Mouse (Mus musculus) megakaryocyte, embryonic 14.5 days (primary cell): Measurements from ENCODE around the gene Cog5. TPM values are rescaled to one million over a fixed set of nuclear protein-coding genes. Genes with fewer than 3 reads are reported as not detected.

Experiments
- H3K27me3 ChIP-seq: replicated peaks from 2 replicates; pipeline ENCODE3; 2012; ENCODE audit warnings: inconsistent platforms
- H3K36me3 ChIP-seq: replicated peaks from 2 replicates; pipeline ENCODE3; 2012; ENCODE audit warnings: low read length, inconsistent platforms, mixed read lengths
- H3K4me1 ChIP-seq: 2 replicates; pipeline ENCODE4 v1.6.1; 2012; ENCODE audit warnings: inconsistent platforms
- H3K4me3 ChIP-seq: replicated peaks from 2 replicates; pipeline ENCODE3; 2012; ENCODE audit warnings: moderate library complexity, mild to moderate bottlenecking, inconsistent platforms
- H3K9me3 ChIP-seq: 2 replicates; pipeline ENCODE4 v1.6.1; 2012; ENCODE audit warnings: inconsistent platforms
- FLI1 ChIP-seq: IDR thresholded peaks from 2 replicates; pipeline ENCODE4 v1.6.1; 2012; ENCODE audit warnings: low read length, inconsistent platforms, mixed read lengths
- GATA1 ChIP-seq: IDR thresholded peaks from 3 replicates; pipeline ENCODE4 v1.6.1; 2012; ENCODE audit warnings: mixed read lengths, low read length, inconsistent platforms, borderline replicate concordance
- polyA plus RNA-seq: library from polyadenylated mRNA; stranded (reverse); fragments of >175 nt; gene quantifications from 2 replicates; pipeline ENCODE4 v1.2.3, GENCODE M21; 2012; ENCODE audit warnings: low replicate concordance; ENCODE audit not compliant: insufficient read depth

Cog5 gene
- polyA plus RNA-seq, 1 experiment = 0.56 TPM

DNA sequence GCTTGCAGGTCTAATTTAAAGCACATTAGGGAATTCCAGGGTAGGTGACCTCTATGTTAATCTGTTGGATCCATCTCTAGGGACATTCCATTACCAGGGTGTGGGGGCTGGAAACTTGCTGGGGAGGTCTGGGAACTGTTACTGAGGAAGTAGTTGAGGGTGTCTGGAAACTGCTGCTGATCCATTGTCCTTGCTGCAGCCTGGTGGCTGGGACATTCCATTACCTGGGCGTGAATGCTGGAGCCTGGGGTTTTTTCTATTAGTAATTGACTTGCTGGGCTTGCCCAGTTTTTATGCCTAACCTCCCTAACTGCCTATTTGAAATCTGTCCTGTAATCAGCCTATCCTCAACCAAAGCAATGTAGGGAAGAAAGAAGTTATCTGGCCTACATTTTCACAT lies 72.0 kb downstream of the Cog5 start:
- TF ChIP-seq FLI1 = no peak
- TF ChIP-seq GATA1 = no peak
- H3K27me3 ChIP-seq = no peaks in the 10 kb centered on the region
- H3K4me3 ChIP-seq = no peak overlapping the region

DNA sequence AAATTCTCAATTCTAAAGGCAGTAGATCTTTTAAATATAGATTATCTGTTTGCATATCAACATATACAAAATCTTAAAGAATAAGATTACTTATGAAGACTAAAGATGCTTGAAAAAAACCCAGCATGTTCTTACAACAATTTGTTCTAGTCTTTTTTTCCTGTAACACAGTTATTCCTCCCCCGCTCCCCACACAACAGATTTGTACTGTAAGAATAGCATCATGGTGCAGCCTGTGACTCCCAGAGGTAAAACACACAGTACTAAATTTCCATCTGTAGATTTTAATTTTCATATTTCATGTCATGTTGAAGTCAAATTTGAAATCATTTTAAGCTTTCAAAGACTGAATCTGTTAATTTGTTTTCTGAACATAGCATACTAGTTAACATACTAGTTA lies 75.5 kb downstream of the Cog5 start:
- no peak for TF ChIP-seq FLI1
- TF ChIP-seq GATA1 = no peak
- Histone ChIP-seq H3K4me1 (peaks cover 30% of the 10 kb centered on the region), H3K4me3 (no peak overlapping the region), H3K36me3 (no peaks in the 10 kb centered on the region), H3K27me3 (no peaks in the 10 kb centered on the region), H3K9me3 (no peaks in the 10 kb centered on the region)

More for the DNA sequence above, 72.0 kb downstream of the Cog5 start:
- Histone ChIP-seq H3K4me1 (peaks cover 30% of the 10 kb centered on the region), H3K36me3 (peaks cover 4% of the 10 kb centered on the region), H3K9me3 (no peaks in the 10 kb centered on the region)

DNA sequence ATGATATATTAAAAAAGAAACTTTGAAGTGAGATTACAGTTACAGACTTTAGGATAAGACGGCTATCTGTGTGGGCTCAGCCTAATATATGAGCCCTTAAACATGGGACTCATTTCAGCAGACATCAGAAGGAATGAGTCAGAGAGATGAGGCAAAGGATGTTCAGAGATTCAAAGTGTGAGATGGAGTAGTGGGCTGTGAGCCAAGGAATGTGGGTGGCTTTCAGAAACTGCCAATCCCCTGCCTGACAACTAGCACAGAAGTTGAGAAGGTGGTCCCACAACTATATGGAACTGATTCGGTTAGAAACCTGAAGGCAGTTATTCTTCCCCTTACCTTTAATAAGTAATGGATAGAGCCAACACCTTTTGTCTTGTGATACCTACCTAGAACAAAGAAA lies 79.9 kb downstream of the Cog5 start:
- Histone ChIP-seq H3K4me3 (no peak overlapping the region), H3K27me3 (no peaks in the 10 kb centered on the region), H3K36me3 (no peaks in the 10 kb centered on the region), H3K9me3 (no peaks in the 10 kb centered on the region), H3K4me1 (peaks cover 11% of the 10 kb centered on the region)
- no peak for TF ChIP-seq FLI1
- no peak for TF ChIP-seq GATA1

DNA sequence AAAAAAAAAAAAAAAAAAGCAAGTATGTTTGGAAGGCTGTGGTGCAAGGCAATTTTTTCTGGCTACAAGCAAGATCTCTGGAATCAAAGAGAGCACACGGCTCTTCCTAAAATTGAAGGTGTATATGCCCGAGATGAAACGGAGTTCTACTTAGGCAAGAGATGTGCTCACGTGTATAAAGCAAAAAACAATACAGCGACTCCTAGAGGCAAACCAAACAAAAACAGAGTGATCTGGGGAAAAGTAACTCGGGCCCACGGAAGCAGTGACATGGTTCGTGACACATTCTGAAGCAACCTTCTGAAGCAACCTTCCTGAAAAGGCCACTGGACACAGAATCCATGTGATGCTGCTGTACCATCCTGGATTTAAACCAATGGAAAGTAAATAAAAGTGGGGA lies 92.6 kb downstream of the Cog5 start:
- Histone ChIP-seq H3K4me3 (no peak overlapping the region), H3K36me3 (peaks cover 24% of the 10 kb centered on the region), H3K27me3 (no peaks in the 10 kb centered on the region), H3K9me3 (peaks cover 11% of the 10 kb centered on the region), H3K4me1 (no peaks in the 10 kb centered on the region)
- TF ChIP-seq FLI1 (no peak), GATA1 (no peak)

DNA sequence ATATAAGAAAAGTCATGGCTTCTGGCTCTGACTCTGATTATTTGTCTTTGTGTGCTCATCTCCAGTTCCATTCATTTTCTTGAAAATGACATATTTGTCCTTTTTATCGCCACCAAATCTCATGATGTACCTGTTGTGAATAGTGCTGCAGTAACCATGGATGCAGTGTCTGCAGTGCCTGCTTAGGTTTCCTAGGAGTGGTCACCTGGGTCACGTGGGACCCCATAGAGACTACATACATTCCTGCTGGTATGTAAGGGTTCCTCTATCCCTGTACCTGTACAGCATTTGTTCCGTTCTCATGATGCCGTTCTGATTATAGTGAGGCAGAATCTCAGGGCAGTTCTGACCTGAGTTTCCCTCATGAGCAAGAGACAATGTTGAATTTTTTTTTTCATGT lies 95.2 kb downstream of the Cog5 start:
- Histone ChIP-seq H3K9me3 (no peaks in the 10 kb centered on the region), H3K4me1 (no peaks in the 10 kb centered on the region; the same call in 1 of the 2 replicates), H3K27me3 (no peaks in the 10 kb centered on the region), H3K4me3 (no peak overlapping the region), H3K36me3 (peaks cover 12% of the 10 kb centered on the region)
- TF ChIP-seq GATA1 (no peak), FLI1 (no peak)

- no peak for TF ChIP-seq GATA1
- TF ChIP-seq FLI1 = no peak
- Histone ChIP-seq H3K36me3 (no peaks in the 10 kb centered on the region), H3K4me3 (no peak overlapping the region), H3K27me3 (no peaks in the 10 kb centered on the region), H3K9me3 (no peaks in the 10 kb centered on the region), H3K4me1 (peaks cover 15% of the 10 kb centered on the region)
Measured at GRCm38 (mm10) chr12:31754465-31754864, 99.8 kb downstream of the Cog5 start.

GRCm38 (mm10) chr12:31755885-31756755 lies 101.5 kb downstream of the Cog5 start:
- TF ChIP-seq FLI1 = no peak
- no peak for TF ChIP-seq GATA1
- Histone ChIP-seq H3K36me3 (peaks cover 3% of the 10 kb centered on the region), H3K4me1 (peaks cover 19% of the 10 kb centered on the region), H3K27me3 (no peaks in the 10 kb centered on the region), H3K4me3 (no peak overlapping the region), H3K9me3 (no peaks in the 10 kb centered on the region)

GRCm38 (mm10) chr12:31773612-31774011 lies 118.9 kb downstream of the Cog5 start:
- H3K4me1 ChIP-seq = no peaks in the 10 kb centered on the region
- H3K36me3 ChIP-seq = peaks cover 11% of the 10 kb centered on the region
- no peak for TF ChIP-seq FLI1
- no peak for TF ChIP-seq GATA1
- no peak overlapping the region for H3K4me3 ChIP-seq
- no peaks in the 10 kb centered on the region for H3K9me3 ChIP-seq
- H3K27me3 ChIP-seq = no peaks in the 10 kb centered on the region

- Histone ChIP-seq H3K27me3 (no peaks in the 10 kb centered on the region), H3K4me1 (no peaks in the 10 kb centered on the region), H3K9me3 (no peaks in the 10 kb centered on the region), H3K4me3 (no peak overlapping the region), H3K36me3 (peaks cover 3% of the 10 kb centered on the region)
- TF ChIP-seq GATA1 = no peak
- no peak for TF ChIP-seq FLI1
Measured at GRCm38 (mm10) chr12:31784291-31784690, 129.6 kb downstream of the Cog5 start.

DNA sequence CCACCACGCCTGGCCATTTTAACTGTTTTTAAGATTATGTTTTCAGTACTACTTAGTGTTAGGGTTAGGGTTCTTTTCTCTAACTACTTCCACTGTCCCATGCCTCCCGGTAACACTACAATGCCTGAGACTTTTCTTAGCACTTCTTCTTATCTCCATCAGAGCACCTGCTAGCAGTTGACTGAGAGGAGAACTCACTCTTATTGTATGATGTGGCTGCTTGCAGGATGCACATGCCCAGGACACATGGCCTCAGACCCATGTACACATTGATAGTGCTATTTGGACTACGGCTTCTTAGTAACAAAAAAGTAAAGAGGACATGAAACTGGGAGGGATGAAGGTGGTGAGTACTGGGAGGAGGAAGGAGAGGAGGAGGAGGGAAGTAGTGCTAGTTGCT lies 133.9 kb downstream of the Cog5 start:
- Histone ChIP-seq H3K36me3 (peaks cover 12% of the 10 kb centered on the region), H3K9me3 (no peaks in the 10 kb centered on the region), H3K4me3 (no peak overlapping the region), H3K4me1 (no peaks in the 10 kb centered on the region), H3K27me3 (no peaks in the 10 kb centered on the region)
- TF ChIP-seq FLI1 (no peak), GATA1 (no peak)
